Mouse (Mus musculus) heart, embryonic 13.5 days (tissue): ENCODE results near the gene Etv5. TPM values are rescaled to one million over a fixed set of nuclear protein-coding genes. Genes with fewer than 3 reads are reported as not detected.

Experiments
- ATAC-seq: fragments of 200-750 bp; cut with Nextera tagmentation; 2 replicates; pipeline ENCODE4 v1.8.0; 2017; ENCODE audit warnings: moderate TSS enrichment; ENCODE audit not compliant: insufficient number of reproducible peaks, low FRiP score, low TSS enrichment; ENCODE audit errors: extremely low read depth
- H3K27ac ChIP-seq: fragments of 300-500 bp; sonication (generic); replicated peaks from 2 replicates; pipeline ENCODE4 v1.5.1; 2015; ENCODE audit warnings: moderate library complexity, mild to moderate bottlenecking, inconsistent platforms
- H3K27me3 ChIP-seq: fragments of 300-500 bp; sonication (generic); replicated peaks from 2 replicates; pipeline ENCODE4 v1.6.1; 2015; ENCODE audit warnings: mild to moderate bottlenecking, inconsistent platforms
- H3K36me3 ChIP-seq: fragments of 300-500 bp; sonication (generic); 2 replicates; pipeline ENCODE4 v1.6.1; 2015; ENCODE audit warnings: mild to moderate bottlenecking, inconsistent platforms
- H3K4me1 ChIP-seq: fragments of 300-500 bp; sonication (generic); 2 replicates; pipeline ENCODE4 v1.6.1; 2015; ENCODE audit warnings: inconsistent platforms
- H3K4me2 ChIP-seq: fragments of 300-500 bp; sonication (generic); 2 replicates; pipeline ENCODE4 v1.6.1; 2015; ENCODE audit warnings: inconsistent platforms, mild to moderate bottlenecking, moderate library complexity
- H3K4me3 ChIP-seq: fragments of 300-500 bp; sonication (generic); 2 replicates; pipeline ENCODE4 v1.5.1; 2015; ENCODE audit warnings: moderate library complexity, mild to moderate bottlenecking, inconsistent platforms
- H3K9ac ChIP-seq: fragments of 300-500 bp; sonication (generic); 2 replicates; pipeline ENCODE4 v1.6.1; 2015; ENCODE audit warnings: inconsistent platforms, mild to moderate bottlenecking, moderate library complexity
- H3K9me3 ChIP-seq: fragments of 300-500 bp; sonication (generic); 2 replicates; pipeline ENCODE4 v1.6.1; 2016; ENCODE audit warnings: inconsistent platforms
- WGBS: fragments of 180-500 bp; shearing (Covaris S2); methylation state at CpG from one replicate; pipeline ENCODE4 v1.1.7; 2015; ENCODE audit warnings: mixed read lengths; 5-methylcytosine and 5-hydroxymethylcytosine counted together
- polyA plus RNA-seq: library from polyadenylated mRNA; unstranded; fragments of >200 nt; fragmentation: Nextera tagmentation; extraction: Ambion mirVana; gene quantifications from 2 replicates; pipeline ENCODE4 v1.2.1, GENCODE M21; 2015

Gene Etv5
- polyA plus RNA-seq, 1 experiment from 2014 or later = 25.1 TPM

DNA sequence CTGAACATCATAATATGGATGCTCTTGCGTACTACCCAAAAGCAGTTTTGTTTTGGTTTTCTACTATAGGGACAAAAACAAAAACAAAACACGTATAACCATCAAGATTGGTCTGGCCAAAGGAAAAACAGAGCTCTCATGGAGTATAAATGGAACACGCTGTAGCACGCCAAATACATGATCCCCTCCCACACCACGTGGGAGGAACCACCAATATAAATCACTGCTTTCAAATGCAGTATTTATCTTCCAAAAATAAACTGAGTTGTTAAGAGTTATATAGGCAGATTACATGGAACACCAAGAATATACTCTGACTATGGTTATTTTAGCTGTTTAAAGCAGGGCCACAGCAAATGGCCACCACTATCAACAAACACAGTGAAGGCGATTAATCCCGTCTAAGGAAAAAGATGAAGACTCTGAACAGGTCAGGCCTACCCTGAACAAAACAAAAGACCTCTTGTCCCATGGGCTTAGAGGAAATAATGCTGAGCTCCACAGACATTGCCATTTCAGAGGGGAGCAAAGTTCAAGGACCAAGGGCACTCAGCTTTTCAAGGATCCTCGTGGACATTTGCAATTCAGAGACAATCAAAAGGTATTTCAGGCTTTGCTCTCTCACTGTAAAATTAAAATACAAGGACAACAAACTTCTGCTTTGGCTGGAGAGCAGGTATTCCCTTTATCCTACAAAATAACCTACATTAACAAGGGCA is 30.7 kb downstream of the Etv5 start:
- ATAC-seq = no peak
- Histone ChIP-seq H3K27ac (no peak overlapping the region), H3K4me1 (peaks cover 9% of the 10 kb centered on the region; the same call in 1 of the 2 replicates), H3K36me3 (peaks cover 38% of the 10 kb centered on the region), H3K4me2 (no peak overlapping the region), H3K4me3 (no peak overlapping the region), H3K9me3 (no peaks in the 10 kb centered on the region), H3K9ac (no peak overlapping the region), H3K27me3 (no peaks in the 10 kb centered on the region)
- 80% methylated on average over 8 of the region's 8 CpGs for WGBS

DNA sequence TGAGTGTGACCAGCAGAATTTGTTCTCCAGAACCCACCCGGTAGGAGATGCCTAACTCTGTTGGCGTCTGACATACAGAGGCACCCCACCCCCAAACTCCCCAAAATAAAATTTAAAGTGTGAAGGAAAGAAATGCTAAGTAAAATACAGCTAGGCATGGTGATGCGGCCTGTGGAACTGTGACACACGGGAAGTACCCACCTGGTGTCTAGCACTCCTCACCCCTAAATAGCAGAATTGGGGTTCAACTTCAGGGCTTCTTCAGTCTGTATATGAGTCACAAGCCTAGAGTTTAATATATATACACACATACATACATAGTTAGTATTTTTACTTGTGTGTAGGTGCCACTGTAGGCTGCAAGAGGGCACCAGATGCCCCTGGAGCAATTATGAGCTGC is 32.8 kb downstream of the Etv5 start:
- H3K27ac ChIP-seq = no peak overlapping the region
- H3K4me1 ChIP-seq = peaks cover 7% of the 10 kb centered on the region; the same call in 1 of the 2 replicates
- no peak overlapping the region for H3K4me2 ChIP-seq
- no peaks in the 10 kb centered on the region for H3K9me3 ChIP-seq
- no peak for ATAC-seq
- H3K4me3 ChIP-seq = no peak overlapping the region
- peaks cover 49% of the 10 kb centered on the region for H3K36me3 ChIP-seq
- WGBS = 90% methylated on average over 4 of the region's 4 CpGs
- H3K9ac ChIP-seq = no peak overlapping the region
- H3K27me3 ChIP-seq = no peaks in the 10 kb centered on the region

DNA sequence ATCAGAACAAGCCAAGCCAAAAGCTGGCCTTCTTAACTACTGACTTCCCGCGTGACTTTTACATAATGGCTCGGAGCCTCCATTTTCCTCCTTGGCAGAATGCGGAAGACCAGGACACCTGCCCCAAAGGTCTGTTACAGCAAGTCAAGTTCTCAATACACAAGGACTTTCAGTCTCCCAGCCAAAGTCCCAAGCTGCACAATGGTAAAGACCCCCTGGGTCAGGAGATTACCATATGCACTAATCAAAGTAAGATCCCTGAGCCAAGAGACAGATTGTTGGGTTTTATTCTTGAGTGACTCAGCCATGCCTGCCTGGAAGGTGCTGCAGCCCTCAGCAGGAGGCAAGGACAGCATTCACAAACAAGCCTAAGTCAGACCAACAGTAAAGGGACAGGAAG is 33.5 kb downstream of the Etv5 start:
- WGBS = 78% methylated on average over 4 of the region's 4 CpGs
- Histone ChIP-seq H3K27me3 (no peaks in the 10 kb centered on the region), H3K9ac (no peak overlapping the region), H3K4me1 (peaks cover 5% of the 10 kb centered on the region; the same call in 1 of the 2 replicates), H3K36me3 (peaks cover 49% of the 10 kb centered on the region), H3K4me3 (no peak overlapping the region), H3K4me2 (no peak overlapping the region), H3K9me3 (no peaks in the 10 kb centered on the region), H3K27ac (no peak overlapping the region)
- no peak for ATAC-seq

DNA sequence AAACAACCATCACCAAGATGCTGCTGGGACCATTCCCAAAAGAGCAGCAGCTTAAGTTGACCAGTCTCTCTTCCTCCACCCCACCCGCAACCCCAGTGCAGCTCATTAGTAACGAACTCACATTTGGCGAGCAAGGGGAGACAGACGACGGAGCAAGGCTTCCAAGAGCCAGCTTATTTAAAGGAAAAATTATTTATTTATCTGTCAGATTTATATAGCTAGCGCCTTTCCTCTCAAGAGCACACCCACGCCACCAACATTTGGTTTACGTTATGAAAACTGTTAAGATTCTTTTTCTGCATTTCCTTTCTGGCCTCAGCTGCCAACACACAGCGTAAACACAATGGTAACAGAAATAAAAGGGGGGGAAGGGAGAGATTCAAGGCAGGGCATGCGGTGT is 34.0 kb downstream of the Etv5 start:
- no peak overlapping the region for H3K4me2 ChIP-seq
- no peak for ATAC-seq

DNA sequence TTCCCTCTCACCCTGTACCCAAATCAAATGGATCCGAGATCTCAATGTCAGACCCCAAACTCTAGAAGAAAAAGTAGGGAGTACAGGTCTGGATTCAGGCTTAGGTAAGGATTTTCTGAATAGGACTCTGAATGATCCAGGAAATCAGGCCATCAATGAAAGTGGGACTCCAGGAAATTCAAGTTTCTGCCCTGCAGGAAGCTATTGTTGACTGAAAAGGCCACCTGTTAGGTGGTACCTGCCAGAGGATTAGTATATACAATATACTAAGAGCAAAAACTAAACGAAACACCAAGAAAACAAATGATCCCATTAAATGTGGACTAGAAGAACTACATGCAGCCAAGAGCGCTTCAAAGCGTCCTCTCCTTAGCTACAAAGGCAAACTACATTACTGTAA is 35.8 kb downstream of the Etv5 start:
- Histone ChIP-seq H3K4me1 (peaks cover 5% of the 10 kb centered on the region; the same call in 1 of the 2 replicates), H3K4me3 (no peak overlapping the region), H3K9ac (no peak overlapping the region), H3K27ac (no peak overlapping the region), H3K36me3 (peaks cover 59% of the 10 kb centered on the region), H3K4me2 (no peak overlapping the region), H3K27me3 (no peaks in the 10 kb centered on the region), H3K9me3 (no peaks in the 10 kb centered on the region)
- 90% methylated on average over 4 of the region's 4 CpGs for WGBS
- no peak for ATAC-seq

More for the DNA sequence above, 34.0 kb downstream of the Etv5 start:
- no peaks in the 10 kb centered on the region for H3K27me3 ChIP-seq
- no peaks in the 10 kb centered on the region for H3K9me3 ChIP-seq
- H3K4me1 ChIP-seq = peaks cover 5% of the 10 kb centered on the region; the same call in 1 of the 2 replicates
- peaks cover 53% of the 10 kb centered on the region for H3K36me3 ChIP-seq
- H3K4me3 ChIP-seq = no peak overlapping the region
- H3K9ac ChIP-seq = no peak overlapping the region
- H3K27ac ChIP-seq = no peak overlapping the region
- 74% methylated on average over 10 of the region's 10 CpGs for WGBS

DNA sequence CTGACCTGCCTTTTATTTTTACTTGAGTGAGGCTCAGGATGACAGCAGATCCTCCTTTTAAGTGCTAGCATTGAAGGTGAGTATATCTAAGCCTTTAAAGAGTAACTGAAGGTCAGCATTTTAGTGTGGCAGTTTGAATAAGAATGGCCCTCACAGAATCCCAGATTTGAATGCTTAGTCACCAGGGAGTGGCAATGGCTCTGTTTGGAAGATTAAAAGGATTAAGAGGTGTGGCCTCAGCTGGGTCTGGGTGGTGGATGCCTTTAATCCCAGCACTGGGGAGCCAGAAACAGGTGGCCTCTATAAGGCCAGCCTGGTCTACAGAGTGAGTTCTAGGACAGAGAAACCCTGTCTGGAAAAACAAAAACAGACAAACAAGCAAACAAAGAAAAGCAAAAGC is 36.9 kb downstream of the Etv5 start:
- Histone ChIP-seq H3K4me3 (no peak overlapping the region), H3K9ac (no peak overlapping the region), H3K4me2 (no peak overlapping the region), H3K27ac (no peak overlapping the region), H3K27me3 (no peaks in the 10 kb centered on the region), H3K9me3 (no peaks in the 10 kb centered on the region), H3K36me3 (peaks cover 67% of the 10 kb centered on the region), H3K4me1 (peaks cover 5% of the 10 kb centered on the region; the same call in 1 of the 2 replicates)
- no peak for ATAC-seq

DNA sequence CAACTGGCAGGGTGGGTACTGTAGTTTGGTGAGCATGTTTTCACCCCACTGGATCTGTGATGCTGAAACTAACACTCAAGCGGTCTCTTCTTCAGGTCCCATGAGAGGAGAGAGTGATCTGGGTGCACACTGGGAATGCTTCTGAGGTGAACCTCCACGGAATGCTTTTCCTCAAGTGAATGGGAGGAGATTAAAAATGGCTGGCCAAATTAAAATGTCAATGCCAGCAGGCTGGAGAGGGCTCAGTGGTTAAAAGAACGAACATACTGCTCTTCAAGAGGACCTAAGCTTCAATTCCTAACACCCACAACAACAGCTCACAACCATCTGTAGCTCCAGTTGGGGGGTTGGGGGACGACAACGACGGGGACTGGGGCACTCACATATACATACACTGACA is 39.3 kb downstream of the Etv5 start:
- WGBS = 82% methylated on average over 6 of the region's 6 CpGs

DNA sequence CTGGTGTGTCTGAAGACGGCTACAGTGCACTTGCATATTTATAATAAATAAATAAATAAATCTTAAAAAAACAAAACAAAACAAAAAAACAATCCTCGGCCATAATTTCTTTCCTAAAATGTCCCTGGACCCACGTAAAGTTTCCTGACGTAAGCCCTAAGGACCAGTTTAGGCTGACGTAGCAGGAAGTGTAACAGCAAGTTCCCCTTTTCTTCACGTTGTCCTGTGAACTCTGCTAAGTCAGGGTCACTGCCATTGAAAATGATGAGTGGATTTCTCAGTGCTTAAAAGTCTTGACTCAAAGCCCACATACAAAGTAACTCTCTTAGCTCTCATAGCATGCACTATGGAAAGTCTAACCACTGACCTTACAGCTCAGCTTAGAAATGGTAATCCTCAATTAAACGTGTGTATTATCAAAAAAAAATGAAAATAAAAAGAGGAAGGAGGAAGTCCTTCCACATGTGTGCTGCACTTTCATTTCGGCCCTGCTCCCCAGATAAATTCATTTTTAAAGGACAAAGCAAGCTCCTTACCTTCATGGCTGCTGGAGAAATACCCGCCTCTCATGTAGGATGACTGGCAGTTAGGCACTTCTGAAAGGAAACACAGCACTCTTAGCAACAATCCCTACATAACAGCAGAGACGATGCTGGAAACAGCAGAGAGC is 40.6 kb downstream of the Etv5 start:
- peaks cover 64% of the 10 kb centered on the region for H3K36me3 ChIP-seq
- H3K4me3 ChIP-seq = no peak overlapping the region
- no peak for ATAC-seq

More for the DNA sequence above, 39.3 kb downstream of the Etv5 start:
- Histone ChIP-seq H3K9me3 (no peaks in the 10 kb centered on the region), H3K4me1 (no peaks in the 10 kb centered on the region), H3K27ac (no peak overlapping the region), H3K27me3 (no peaks in the 10 kb centered on the region), H3K36me3 (peaks cover 68% of the 10 kb centered on the region), H3K4me3 (no peak overlapping the region), H3K9ac (no peak overlapping the region), H3K4me2 (no peak overlapping the region)
- no peak for ATAC-seq

DNA sequence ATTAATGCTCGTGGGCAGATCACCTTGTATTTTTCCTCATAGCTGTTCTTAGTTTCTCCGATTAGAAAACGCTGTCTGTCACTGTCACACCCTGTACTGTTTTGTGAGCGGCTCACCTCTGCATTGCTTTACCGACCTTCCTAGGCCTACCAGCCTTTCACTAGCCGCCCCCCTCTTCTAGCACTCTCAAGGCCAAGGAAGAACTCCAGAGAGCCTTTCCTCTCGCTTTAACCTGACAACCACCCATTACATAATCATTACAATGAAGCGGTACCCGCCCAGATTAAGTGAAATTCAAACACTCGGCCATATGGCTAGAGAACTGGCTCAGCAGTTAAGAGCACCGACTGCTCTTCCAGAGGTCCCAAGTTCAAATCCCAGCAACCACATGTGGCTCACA is 41.2 kb downstream of the Etv5 start:
- Histone ChIP-seq H3K27me3 (no peaks in the 10 kb centered on the region), H3K27ac (no peak overlapping the region), H3K9me3 (no peaks in the 10 kb centered on the region), H3K36me3 (peaks cover 62% of the 10 kb centered on the region), H3K4me2 (no peak overlapping the region), H3K4me1 (no peaks in the 10 kb centered on the region), H3K4me3 (no peak overlapping the region), H3K9ac (no peak overlapping the region)
- 86% methylated on average over 11 of the region's 11 CpGs for WGBS
- no peak for ATAC-seq

More for the DNA sequence above, 40.6 kb downstream of the Etv5 start:
- H3K4me2 ChIP-seq = no peak overlapping the region
- no peak overlapping the region for H3K27ac ChIP-seq
- H3K9me3 ChIP-seq = no peaks in the 10 kb centered on the region
- no peak overlapping the region for H3K9ac ChIP-seq
- H3K4me1 ChIP-seq = no peaks in the 10 kb centered on the region
- H3K27me3 ChIP-seq = no peaks in the 10 kb centered on the region
- 85% methylated on average over 10 of the region's 10 CpGs for WGBS

DNA sequence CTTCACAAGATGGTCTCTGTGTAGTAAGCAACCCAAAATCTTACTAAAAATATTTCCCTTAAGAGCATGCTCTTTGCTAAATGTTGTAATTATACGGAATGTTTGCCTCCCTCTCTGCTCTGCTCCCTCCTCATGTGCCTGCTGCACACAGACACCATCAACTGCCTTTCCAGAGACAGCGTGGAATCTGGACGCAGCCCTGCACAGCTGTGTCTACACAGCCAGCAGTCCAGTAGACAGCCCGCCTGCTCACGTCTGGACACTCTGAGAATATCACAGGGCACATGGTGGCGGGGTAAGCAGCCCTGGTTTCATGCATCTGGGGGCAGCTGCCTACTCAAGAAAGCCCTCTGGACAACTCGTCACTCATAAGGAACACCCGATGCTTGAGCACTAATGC is 43.1 kb downstream of the Etv5 start:
- ATAC-seq = no peak
- Histone ChIP-seq H3K4me3 (no peak overlapping the region), H3K27ac (no peak overlapping the region), H3K27me3 (no peaks in the 10 kb centered on the region), H3K9me3 (no peaks in the 10 kb centered on the region), H3K36me3 (peaks cover 63% of the 10 kb centered on the region), H3K4me1 (no peaks in the 10 kb centered on the region), H3K9ac (no peak overlapping the region), H3K4me2 (no peak overlapping the region)
- 64% methylated on average over 8 of the region's 8 CpGs for WGBS

DNA sequence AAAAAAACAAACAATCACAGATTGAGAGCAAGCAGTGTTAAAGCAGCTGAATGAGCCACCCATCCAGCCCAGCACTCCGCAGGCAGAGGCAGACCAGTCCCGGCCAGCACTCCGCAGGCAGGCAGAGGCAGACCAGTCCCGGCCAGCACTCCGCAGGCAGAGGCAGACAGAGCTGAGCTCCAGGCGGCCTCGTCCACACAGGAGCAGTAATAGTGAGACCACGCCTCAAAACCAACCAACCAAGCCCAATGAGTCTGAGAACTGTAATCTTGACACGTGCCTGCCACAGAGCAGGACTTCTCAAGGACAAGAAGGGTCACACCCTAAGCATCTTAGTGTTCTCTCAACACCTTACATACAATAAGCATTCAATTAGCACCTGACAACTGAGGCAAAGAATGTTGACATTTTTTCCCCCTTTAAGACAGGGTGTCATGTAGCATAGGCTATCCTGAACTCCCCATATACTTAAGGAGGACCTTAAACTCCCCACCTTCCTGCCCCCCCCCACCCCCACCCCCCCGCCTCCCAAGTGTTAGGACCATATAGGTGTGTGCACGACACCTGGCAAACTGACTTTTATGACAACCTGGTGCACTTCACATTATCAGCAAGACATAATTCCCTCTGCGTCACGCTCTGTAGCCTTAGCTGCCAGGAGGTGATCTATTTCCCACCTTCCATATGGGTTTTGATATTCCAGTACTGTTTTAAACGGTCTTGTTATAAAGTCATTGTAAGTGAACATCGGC is 44.2 kb downstream of the Etv5 start:
- Histone ChIP-seq H3K4me3 (no peak overlapping the region), H3K4me2 (no peak overlapping the region), H3K27ac (no peak overlapping the region), H3K27me3 (no peaks in the 10 kb centered on the region), H3K9ac (no peak overlapping the region), H3K36me3 (peaks cover 60% of the 10 kb centered on the region), H3K4me1 (no peaks in the 10 kb centered on the region), H3K9me3 (no peaks in the 10 kb centered on the region)
- no peak for ATAC-seq
- WGBS = 72% methylated on average over 15 of the region's 15 CpGs
